Mouse (Mus musculus) heart, embryonic 12.5 days (tissue): ENCODE results near the gene Gm49318. TPM values are rescaled to one million over a fixed set of nuclear protein-coding genes. Genes with fewer than 3 reads are reported as not detected.

Source experiments
- ATAC-seq: fragments of 200-750 bp; cut with Nextera tagmentation; 2 replicates; pipeline ENCODE4 v1.8.0; 2017; ENCODE audit warnings: moderate TSS enrichment, moderate library complexity; ENCODE audit not compliant: insufficient number of reproducible peaks, low FRiP score
- H3K27ac ChIP-seq: fragments of 300-500 bp; sonication (generic); 2 replicates; pipeline ENCODE4 v1.5.1; 2016; ENCODE audit warnings: mild to moderate bottlenecking, moderate library complexity; ENCODE audit not compliant: poor library complexity, severe bottlenecking
- H3K27me3 ChIP-seq: fragments of 300-500 bp; sonication (generic); replicated peaks from 2 replicates; pipeline ENCODE4 v1.6.1; 2016; ENCODE audit warnings: mild to moderate bottlenecking, moderate library complexity
- H3K36me3 ChIP-seq: fragments of 300-500 bp; sonication (generic); 2 replicates; pipeline ENCODE4 v1.6.1; 2016; ENCODE audit warnings: mild to moderate bottlenecking, moderate library complexity
- H3K4me1 ChIP-seq: fragments of 300-500 bp; sonication (generic); replicated peaks from 2 replicates; pipeline ENCODE4 v1.6.1; 2016; ENCODE audit warnings: mild to moderate bottlenecking
- H3K4me2 ChIP-seq: fragments of 300-500 bp; sonication (generic); 2 replicates; pipeline ENCODE4 v1.6.1; 2016; ENCODE audit warnings: mild to moderate bottlenecking, moderate library complexity
- H3K4me3 ChIP-seq: fragments of 300-500 bp; sonication (generic); 2 replicates; pipeline ENCODE4 v1.5.1; 2016; ENCODE audit warnings: mild to moderate bottlenecking
- H3K9ac ChIP-seq: fragments of 300-500 bp; sonication (generic); 2 replicates; pipeline ENCODE4 v1.6.1; 2016; ENCODE audit warnings: mild to moderate bottlenecking, moderate library complexity
- H3K9me3 ChIP-seq: fragments of 300-500 bp; sonication (generic); replicated peaks from 2 replicates; pipeline ENCODE4 v1.6.1; 2016; ENCODE audit warnings: mild to moderate bottlenecking, moderate library complexity
- WGBS: fragments of 180-500 bp; shearing (Covaris S2); methylation state at CpG from one replicate; pipeline ENCODE4 v1.1.7; 2016; 5-methylcytosine and 5-hydroxymethylcytosine counted together
- polyA plus RNA-seq: library from polyadenylated mRNA; unstranded; fragments of >200 nt; fragmentation: Nextera tagmentation; extraction: Ambion mirVana; gene quantifications from 2 replicates; pipeline ENCODE4 v1.2.1, GENCODE M21; 2016

Gm49318 gene
- polyA plus RNA-seq, 1 experiment from 2014 or later, result not detected

- Histone ChIP-seq H3K27ac (no peak overlapping the region), H3K4me1 (no peaks in the 10 kb centered on the region), H3K36me3 (no peaks in the 10 kb centered on the region), H3K4me3 (no peak overlapping the region), H3K4me2 (no peak overlapping the region), H3K27me3 (peaks cover 6% of the 10 kb centered on the region; the same call in 1 of the 2 replicates), H3K9me3 (no peaks in the 10 kb centered on the region), H3K9ac (no peak overlapping the region)
- ATAC-seq, result no peak
- WGBS, result 59% methylated on average over 8 of the region's 8 CpGs
Observed at GRCm38 (mm10) chr9:22024592-22024991, 46.5 kb downstream of the Gm49318 start.

- WGBS, result 70% methylated on average over 7 of the region's 7 CpGs
- H3K36me3 ChIP-seq, result peaks cover 25% of the 10 kb centered on the region
- H3K4me3 ChIP-seq, result no peak overlapping the region
- no peak overlapping the region for H3K9ac ChIP-seq
- no peaks in the 10 kb centered on the region for H3K9me3 ChIP-seq
- no peaks in the 10 kb centered on the region for H3K4me1 ChIP-seq
- no peak overlapping the region for H3K27ac ChIP-seq
- no peak for ATAC-seq
- no peak overlapping the region for H3K4me2 ChIP-seq
- no peaks in the 10 kb centered on the region for H3K27me3 ChIP-seq
Observed at GRCm38 (mm10) chr9:22017208-22017825, 53.7 kb downstream of the Gm49318 start.

- Histone ChIP-seq H3K27ac (no peak overlapping the region), H3K4me2 (no peak overlapping the region), H3K36me3 (peaks cover 35% of the 10 kb centered on the region), H3K27me3 (no peaks in the 10 kb centered on the region), H3K9ac (no peak overlapping the region), H3K9me3 (no peaks in the 10 kb centered on the region), H3K4me1 (no peaks in the 10 kb centered on the region), H3K4me3 (no peak overlapping the region)
- WGBS, result 70% methylated on average over 10 of the region's 10 CpGs
- no peak for ATAC-seq
Observed at GRCm38 (mm10) chr9:22016245-22016644, 54.8 kb downstream of the Gm49318 start.

- Histone ChIP-seq H3K27ac (no peak overlapping the region), H3K4me3 (no peak overlapping the region), H3K9ac (no peak overlapping the region), H3K36me3 (peaks cover 71% of the 10 kb centered on the region), H3K4me1 (no peaks in the 10 kb centered on the region), H3K27me3 (no peaks in the 10 kb centered on the region), H3K9me3 (no peaks in the 10 kb centered on the region), H3K4me2 (no peak overlapping the region)
- no peak for ATAC-seq
- WGBS, result 92% methylated on average over 13 of the region's 13 CpGs
Observed at GRCm38 (mm10) chr9:22012731-22013130, 58.3 kb downstream of the Gm49318 start.

GRCm38 (mm10) chr9:22011055-22011454, 60.0 kb downstream of the Gm49318 start:
- WGBS, result 78% methylated on average over 5 of the region's 5 CpGs
- no peaks in the 10 kb centered on the region for H3K4me1 ChIP-seq
- no peak overlapping the region for H3K4me3 ChIP-seq
- H3K36me3 ChIP-seq, result peaks cover 87% of the 10 kb centered on the region
- H3K4me2 ChIP-seq, result no peak overlapping the region
- no peak overlapping the region for H3K9ac ChIP-seq
- no peaks in the 10 kb centered on the region for H3K27me3 ChIP-seq
- no peak overlapping the region for H3K27ac ChIP-seq
- H3K9me3 ChIP-seq, result no peaks in the 10 kb centered on the region
- ATAC-seq, result 0 out of 2 replicates have a peak, but pooled peaks have one; percentile 13

- peaks cover 56% of the 10 kb centered on the region for H3K36me3 ChIP-seq
- WGBS, result 93% methylated on average over 12 of the region's 12 CpGs
- H3K4me2 ChIP-seq, result no peak overlapping the region
Observed at GRCm38 (mm10) chr9:22004546-22004945, 66.5 kb downstream of the Gm49318 start.

GRCm38 (mm10) chr9:22003163-22003554, 67.9 kb downstream of the Gm49318 start:
- under 1% methylated on average over 18 of the region's 18 CpGs for WGBS
- H3K9me3 ChIP-seq, result no peaks in the 10 kb centered on the region
- no peak for ATAC-seq
- peak overlapping the region; percentile 62 for H3K4me3 ChIP-seq
- H3K36me3 ChIP-seq, result peaks cover 42% of the 10 kb centered on the region
- peaks cover 20% of the 10 kb centered on the region for H3K4me1 ChIP-seq
- peak overlapping the region; percentile 73 for H3K9ac ChIP-seq
- peak overlapping the region; percentile 76 for H3K4me2 ChIP-seq
- H3K27me3 ChIP-seq, result peaks cover 9% of the 10 kb centered on the region; the same call in 1 of the 2 replicates
- no peak overlapping the region; the same call in 1 of the 2 replicates for H3K27ac ChIP-seq

More at GRCm38 (mm10) chr9:22004546-22004945, 66.5 kb downstream of the Gm49318 start:
- ATAC-seq, result no peak
- peaks cover 20% of the 10 kb centered on the region for H3K4me1 ChIP-seq
- H3K27me3 ChIP-seq, result no peaks in the 10 kb centered on the region
- H3K9me3 ChIP-seq, result no peaks in the 10 kb centered on the region
- H3K9ac ChIP-seq, result no peak overlapping the region
- no peak overlapping the region for H3K27ac ChIP-seq
- H3K4me3 ChIP-seq, result no peak overlapping the region

GRCm38 (mm10) chr9:22002194-22003162, 68.6 kb downstream of the Gm49318 start, which contains the start of the genes Ccdc151 and Prkcsh:
Gene Ccdc151 (minus strand): TSS chr9:22002634.
Gene Prkcsh (plus strand): TSS chr9:22002806.
- WGBS, result 6% methylated on average over 57 of the region's 57 CpGs

GRCm38 (mm10) chr9:22001633-22002032, 69.4 kb downstream of the Gm49318 start:
- Histone ChIP-seq H3K27ac (no peak overlapping the region), H3K36me3 (peaks cover 27% of the 10 kb centered on the region), H3K4me1 (peaks cover 20% of the 10 kb centered on the region), H3K9ac (no peak overlapping the region), H3K4me2 (no peak overlapping the region), H3K4me3 (no peak overlapping the region), H3K27me3 (peaks cover 9% of the 10 kb centered on the region; the same call in 1 of the 2 replicates), H3K9me3 (no peaks in the 10 kb centered on the region)
- WGBS, result 79% methylated on average over 4 of the region's 4 CpGs
- ATAC-seq, result no peak

More at GRCm38 (mm10) chr9:22002194-22003162, 68.6 kb downstream of the Gm49318 start, which contains the start of the genes Ccdc151 and Prkcsh:
- Histone ChIP-seq H3K9ac (peak within 1 kb of the TSS; percentile 73), H3K27ac (no peak within 1 kb of the TSS; the same call in 1 of the 2 replicates), H3K4me1 (peaks cover 20% of the 10 kb centered on the region), H3K4me3 (peak within 1 kb of the TSS; percentile 62), H3K27me3 (peaks cover 9% of the 10 kb centered on the region; the same call in 1 of the 2 replicates), H3K9me3 (no peaks in the 10 kb centered on the region), H3K36me3 (peaks cover 36% of the 10 kb centered on the region), H3K4me2 (peak within 1 kb of the TSS; percentile 76)
- ATAC-seq, result peak; percentile 99

GRCm38 (mm10) chr9:22000296-22000695, 70.8 kb downstream of the Gm49318 start:
- no peak overlapping the region for H3K27ac ChIP-seq
- H3K4me2 ChIP-seq, result no peak overlapping the region
- H3K36me3 ChIP-seq, result peaks cover 14% of the 10 kb centered on the region
- H3K4me3 ChIP-seq, result no peak overlapping the region
- WGBS, result 86% methylated on average over 6 of the region's 6 CpGs
- peaks cover 9% of the 10 kb centered on the region; the same call in 1 of the 2 replicates for H3K27me3 ChIP-seq
- peaks cover 20% of the 10 kb centered on the region for H3K4me1 ChIP-seq
- H3K9me3 ChIP-seq, result no peaks in the 10 kb centered on the region; the same call in 1 of the 2 replicates
- no peak overlapping the region for H3K9ac ChIP-seq
- no peak for ATAC-seq
